Comparison of ENCODE assay signal across 19 mouse cellular contexts in the genomic region with DNA sequence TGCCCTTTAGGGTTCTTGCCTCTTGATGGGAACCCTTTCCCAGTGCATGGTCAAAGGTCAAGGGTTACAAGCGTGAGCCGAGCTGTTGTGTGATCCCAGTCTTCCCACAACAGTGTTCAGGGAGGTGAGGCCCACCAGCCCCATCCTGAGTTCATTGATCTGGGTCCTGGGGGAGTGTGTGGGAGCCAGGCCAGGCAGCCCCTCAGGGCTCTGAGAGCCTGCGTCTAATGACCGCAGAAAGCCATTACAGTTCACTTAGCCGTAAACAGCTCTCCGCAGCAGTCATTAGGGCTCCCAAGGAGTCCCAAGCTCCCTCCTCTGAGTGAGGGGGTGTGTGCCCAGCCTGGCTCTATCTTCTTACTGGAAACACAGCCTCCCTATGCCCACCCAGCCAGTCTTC.
DNase-seq lines count a peak whose midpoint lies in the region; ATAC-seq lines count a peak whose summit lies in the region.
"Had no signal": no experiment of that assay in that cellular context is flagged by ENCODE, and none has a peak within 500 bp of the region (broad histone marks: within the 10 kb centered on the region; RNA-seq: fewer than 3 reads in every experiment).

No protein-coding gene starts in this region.

- no peak overlapping the region for H3K9ac ChIP-seq in hindbrain, embryonic 16.5 days (ENCODE audit: low read depth, low read length)
- no peak overlapping the region for H3K9ac ChIP-seq in kidney, embryonic 15.5 days
- H3K9ac ChIP-seq in neural tube, embryonic 14.5 days (replicated peaks; ENCODE audit: low read depth, low read length) = 0 out of 2 replicates have a peak overlapping the region, but pooled peaks have one; percentile 13
- no peak overlapping the region for H3K9ac ChIP-seq in neural tube, embryonic 15.5 days (replicated peaks)
- no peak overlapping the region for H3K9ac ChIP-seq in limb, embryonic 12.5 days (replicated peaks)
- H3K9ac ChIP-seq: embryonic facial prominence, embryonic 12.5 days; forebrain, embryonic 13.5 days; heart, embryonic 13.5 days had no signal

- H3K36me3 ChIP-seq in hindbrain, embryonic 10.5 days = 0 out of 2 replicates have a peak, but pooled peaks cover 3% of the 10 kb centered on the region
- no peaks in the 10 kb centered on the region for H3K36me3 ChIP-seq in hindbrain, embryonic 16.5 days (ENCODE audit: control insufficient read depth, insufficient read depth, low read length)
- no peaks in the 10 kb centered on the region for H3K36me3 ChIP-seq in kidney, embryonic 15.5 days
- H3K36me3 ChIP-seq in neural tube, embryonic 14.5 days (ENCODE audit: control insufficient read depth, insufficient read depth, low read length) = no peaks in the 10 kb centered on the region
- H3K36me3 ChIP-seq in neural tube, embryonic 15.5 days = no peaks in the 10 kb centered on the region
- no peaks in the 10 kb centered on the region for H3K36me3 ChIP-seq in limb, embryonic 12.5 days
- H3K36me3 ChIP-seq: embryonic facial prominence, embryonic 12.5 days; heart, embryonic 13.5 days had no signal

- 72% methylated on average over 6 of the region's 6 CpGs for WGBS in hindbrain, embryonic 10.5 days
- 48% methylated on average over 6 of the region's 6 CpGs for WGBS in hindbrain, embryonic 16.5 days
- WGBS in kidney, embryonic 15.5 days = 25% methylated on average over 6 of the region's 6 CpGs
- WGBS in neural tube, embryonic 14.5 days = 21% methylated on average over 6 of the region's 6 CpGs
- 30% methylated on average over 6 of the region's 6 CpGs for WGBS in neural tube, embryonic 15.5 days
- WGBS in limb, embryonic 12.5 days = 11% methylated on average over 6 of the region's 6 CpGs

- H3K4me1 ChIP-seq in hindbrain, embryonic 10.5 days (replicated peaks) = peaks cover 5% of the 10 kb centered on the region; the same call in 1 of the 2 replicates
- H3K4me1 ChIP-seq in hindbrain, embryonic 16.5 days (ENCODE audit: control insufficient read depth, insufficient read depth, low read depth, low read length) = no peaks in the 10 kb centered on the region
- peaks cover 7% of the 10 kb centered on the region; the same call in 1 of the 2 replicates for H3K4me1 ChIP-seq in kidney, embryonic 15.5 days
- no peaks in the 10 kb centered on the region for H3K4me1 ChIP-seq in neural tube, embryonic 14.5 days (ENCODE audit: control insufficient read depth, insufficient read depth, low read length)
- 0 out of 2 replicates have a peak, but pooled peaks cover 9% of the 10 kb centered on the region for H3K4me1 ChIP-seq in neural tube, embryonic 15.5 days
- H3K4me1 ChIP-seq in limb, embryonic 12.5 days (replicated peaks) = peaks cover 11% of the 10 kb centered on the region
- H3K4me1 ChIP-seq: embryonic facial prominence, embryonic 12.5 days had no signal

- no peak for DNase-seq in hindbrain, embryonic 10.5 days (ENCODE audit: low spot score)
- DNase-seq in kidney, adult 11 months = no peak
- DNase-seq: adrenal gland, postnatal 14 days; cerebellum, adult 11-12 months; cerebellum, adult 9-10 months; cerebellum, postnatal 25 days; gastrocnemius, postnatal 36 days; heart, adult 11 months; heart, postnatal 4 days had no signal

- no peaks in the 10 kb centered on the region for H3K9me3 ChIP-seq in hindbrain, embryonic 10.5 days
- no peaks in the 10 kb centered on the region for H3K9me3 ChIP-seq in hindbrain, embryonic 16.5 days (ENCODE audit: control insufficient read depth, low read length)
- H3K9me3 ChIP-seq in kidney, embryonic 15.5 days (replicated peaks) = no peaks in the 10 kb centered on the region
- no peaks in the 10 kb centered on the region for H3K9me3 ChIP-seq in neural tube, embryonic 14.5 days (ENCODE audit: control insufficient read depth, low read length)
- H3K9me3 ChIP-seq in neural tube, embryonic 15.5 days (replicated peaks) = no peaks in the 10 kb centered on the region
- no peaks in the 10 kb centered on the region for H3K9me3 ChIP-seq in limb, embryonic 12.5 days
- H3K9me3 ChIP-seq: embryonic facial prominence, embryonic 12.5 days; forebrain, embryonic 13.5 days; heart, embryonic 13.5 days had no signal

- H3K27ac ChIP-seq in hindbrain, embryonic 10.5 days = peak overlapping the region; percentile 14; the same call in 1 of the 2 replicates
- H3K27ac ChIP-seq in hindbrain, embryonic 16.5 days (ENCODE audit: low read depth, low read length) = no peak overlapping the region
- no peak overlapping the region for H3K27ac ChIP-seq in kidney, embryonic 15.5 days
- H3K27ac ChIP-seq in neural tube, embryonic 14.5 days (ENCODE audit: low read depth, low read length) = no peak overlapping the region
- H3K27ac ChIP-seq in neural tube, embryonic 15.5 days (replicated peaks) = no peak overlapping the region
- H3K27ac ChIP-seq in limb, embryonic 12.5 days = no peak overlapping the region
- H3K27ac ChIP-seq: embryonic facial prominence, embryonic 12.5 days; forebrain, embryonic 13.5 days; heart, embryonic 13.5 days had no signal

- no peak overlapping the region for H3K4me2 ChIP-seq in hindbrain, embryonic 16.5 days (ENCODE audit: low read length)
- H3K4me2 ChIP-seq in kidney, embryonic 15.5 days = no peak overlapping the region
- no peak overlapping the region for H3K4me2 ChIP-seq in neural tube, embryonic 14.5 days (ENCODE audit: low read depth, low read length)
- H3K4me2 ChIP-seq in neural tube, embryonic 15.5 days = no peak overlapping the region
- H3K4me2 ChIP-seq in limb, embryonic 12.5 days = no peak overlapping the region
- H3K4me2 ChIP-seq: embryonic facial prominence, embryonic 12.5 days; forebrain, embryonic 13.5 days; heart, embryonic 13.5 days had no signal

- ATAC-seq in hindbrain, embryonic 16.5 days = no peak
- peak; percentile 25 for ATAC-seq in kidney, embryonic 15.5 days (replicated peaks; ENCODE audit: low FRiP score)
- peak; percentile 51; the same call in 1 of the 2 replicates for ATAC-seq in neural tube, embryonic 14.5 days (ENCODE audit: low read depth)
- no peak for ATAC-seq in neural tube, embryonic 15.5 days (ENCODE audit: low FRiP score)
- 0 out of 2 replicates have a peak, but pooled peaks have one; percentile 30 for ATAC-seq in limb, embryonic 12.5 days (ENCODE audit: insufficient number of reproducible peaks, insufficient read depth, low FRiP score, low TSS enrichment, low read depth)
- ATAC-seq: activated CD4-positive, CD25-positive, alpha-beta regulatory T cell, adult 4 months; forebrain, embryonic 13.5 days; Patski had no signal

- H3K27me3 ChIP-seq in hindbrain, embryonic 10.5 days (ENCODE audit: insufficient read depth, poor library complexity, severe bottlenecking) = no peaks in the 10 kb centered on the region
- no peaks in the 10 kb centered on the region for H3K27me3 ChIP-seq in hindbrain, embryonic 16.5 days (replicated peaks; ENCODE audit: control insufficient read depth, insufficient read depth, low read length)
- H3K27me3 ChIP-seq in kidney, embryonic 15.5 days = no peaks in the 10 kb centered on the region
- no peaks in the 10 kb centered on the region for H3K27me3 ChIP-seq in neural tube, embryonic 14.5 days (ENCODE audit: control insufficient read depth, insufficient read depth, low read length)
- no peaks in the 10 kb centered on the region; the same call in 1 of the 2 replicates for H3K27me3 ChIP-seq in neural tube, embryonic 15.5 days (replicated peaks)
- H3K27me3 ChIP-seq in limb, embryonic 12.5 days = peaks cover 26% of the 10 kb centered on the region
- H3K27me3 ChIP-seq: embryonic facial prominence, embryonic 12.5 days; forebrain, embryonic 13.5 days; heart, embryonic 13.5 days had no signal

- no peak overlapping the region for H3K4me3 ChIP-seq in hindbrain, embryonic 10.5 days
- no peak overlapping the region for H3K4me3 ChIP-seq in hindbrain, embryonic 16.5 days (ENCODE audit: low read length)
- H3K4me3 ChIP-seq in kidney, embryonic 15.5 days (replicated peaks) = no peak overlapping the region
- no peak overlapping the region for H3K4me3 ChIP-seq in neural tube, embryonic 14.5 days (ENCODE audit: low read depth, low read length)
- H3K4me3 ChIP-seq in neural tube, embryonic 15.5 days (replicated peaks) = no peak overlapping the region
- no peak overlapping the region for H3K4me3 ChIP-seq in limb, embryonic 12.5 days (replicated peaks)
- H3K4me3 ChIP-seq: embryonic facial prominence, embryonic 12.5 days; forebrain, embryonic 13.5 days; heart, embryonic 13.5 days had no signal

Comparison
In these comparisons a context has a peak if more than half of its experiments do, and no peak if none do; other contexts are left out.
1. ATAC-seq: peak in kidney, embryonic 15.5 days (single experiment), neural tube, embryonic 14.5 days (single experiment) and limb, embryonic 12.5 days (single experiment); none in hindbrain, embryonic 16.5 days (single experiment) and neural tube, embryonic 15.5 days (single experiment).